Mouse (Mus musculus) layer of hippocampus, adult 2 months (tissue): ENCODE data around the gene Btf3. TPM values are rescaled to one million over a fixed set of nuclear protein-coding genes. Genes with fewer than 3 reads are reported as not detected.

Experiments
- DNase-seq, 2 experiments: peaks; one replicate each; pipeline ENCODE4 v3.0.0; 2022; ENCODE audit warnings: low spot score in 2 of 2
- H3K27ac ChIP-seq: fragments of 200-600 bp; 2 replicates; pipeline ENCODE4 v1.8.1; 2022
- H3K4me3 ChIP-seq: fragments of 200-600 bp; 2 replicates; pipeline ENCODE4 v1.8.1; 2022; ENCODE audit warnings: mild to moderate bottlenecking
- CTCF ChIP-seq: fragments of 200-600 bp; conservative IDR thresholded peaks from 2 replicates; pipeline ENCODE4 v1.8.1; 2022; ENCODE audit warnings: antibody characterized with exemption, mild to moderate bottlenecking, moderate library complexity
- total RNA-seq, 2 experiments: library from RNA; stranded (reverse); gene quantifications; 2 replicates each; pipeline ENCODE4 v1.2.3; 2021

Btf3 gene
- total RNA-seq, 2 experiments from 2014 or later, result 198 TPM

DNA sequence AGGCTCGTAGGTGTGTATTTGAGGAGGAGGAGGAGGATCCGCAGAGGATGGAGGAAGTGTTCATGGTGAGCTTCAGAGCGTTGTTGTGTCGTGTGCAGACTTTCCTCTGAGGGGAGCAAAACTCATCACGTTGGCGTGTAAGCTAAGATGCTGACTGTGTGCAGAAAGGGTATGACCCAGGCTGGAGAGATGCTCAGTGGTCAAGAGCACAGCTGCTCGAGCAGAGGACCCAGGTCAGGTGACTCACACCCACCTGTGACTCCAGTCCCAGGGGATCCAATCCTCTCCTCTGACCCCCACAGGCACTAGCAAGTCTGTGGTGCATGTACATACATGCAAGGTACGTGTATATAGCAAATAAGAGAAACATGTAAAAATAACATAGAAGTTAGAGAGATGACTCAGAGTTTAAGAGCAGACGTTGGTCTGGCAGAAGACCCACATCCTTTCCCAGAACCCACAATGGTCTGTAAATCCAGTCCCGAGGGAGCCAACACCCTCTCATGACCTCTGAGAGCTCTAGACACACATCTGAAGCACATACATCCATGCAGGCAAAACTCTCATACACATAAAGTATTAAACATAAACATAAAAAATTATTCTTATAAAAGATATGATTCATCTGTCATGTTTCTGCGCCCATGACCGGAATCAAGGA, 35.7 kb downstream of the Btf3 start:
- DNase-seq, result no peak
- Histone ChIP-seq H3K4me3 (no peak overlapping the region), H3K27ac (no peak overlapping the region)
- TF ChIP-seq CTCF, result no peak

DNA sequence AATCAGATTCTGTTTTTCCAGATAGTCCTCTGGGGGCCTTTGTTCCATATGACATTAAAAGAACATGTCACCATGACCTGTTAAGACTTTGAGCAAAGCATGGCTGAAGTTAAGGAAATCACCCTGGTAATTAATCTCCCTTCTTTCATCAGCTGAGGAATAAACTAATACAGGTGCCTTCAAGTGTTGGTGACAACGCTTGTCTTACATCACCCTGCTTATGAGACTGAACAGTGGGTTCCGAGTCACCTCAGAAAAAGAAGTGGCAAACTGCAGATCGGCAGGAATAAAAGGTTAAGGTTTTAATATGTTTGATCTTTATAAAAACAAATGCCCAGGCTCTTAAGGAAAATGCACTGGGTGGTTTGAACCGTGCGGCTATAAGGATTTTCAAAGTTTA, 37.1 kb downstream of the Btf3 start, which contains the start of gene Gm21976:
Gene Gm21976, plus strand, starts transcription at position 202 of the 400 bp plus-strand sequence.
- no peak for DNase-seq
- no peak within 1 kb of the TSS for H3K27ac ChIP-seq
- no peak for TF ChIP-seq CTCF
- H3K4me3 ChIP-seq, result no peak within 1 kb of the TSS

DNA sequence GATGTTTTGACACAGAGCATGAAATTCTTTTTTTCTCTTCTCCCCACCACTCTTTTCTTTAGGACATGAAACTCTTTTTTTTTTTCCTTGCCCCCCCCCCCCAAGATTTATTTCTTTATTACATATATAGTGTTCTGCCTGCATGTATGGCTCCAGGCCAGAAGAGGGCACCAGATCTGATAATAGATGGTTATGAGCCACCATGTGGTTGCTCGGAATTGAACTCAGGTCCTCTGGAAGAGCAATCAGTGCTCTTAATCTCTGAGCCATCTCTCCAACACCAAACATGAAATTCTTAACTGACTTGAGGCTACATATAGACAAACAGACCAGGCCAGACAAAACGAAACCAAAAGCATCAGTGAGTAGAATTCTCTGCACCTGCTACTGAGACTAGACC, 39.3 kb downstream of the Btf3 start:
- DNase-seq, result no peak
- TF ChIP-seq CTCF, result no peak
- no peak overlapping the region for H3K27ac ChIP-seq
- H3K4me3 ChIP-seq, result no peak overlapping the region

DNA sequence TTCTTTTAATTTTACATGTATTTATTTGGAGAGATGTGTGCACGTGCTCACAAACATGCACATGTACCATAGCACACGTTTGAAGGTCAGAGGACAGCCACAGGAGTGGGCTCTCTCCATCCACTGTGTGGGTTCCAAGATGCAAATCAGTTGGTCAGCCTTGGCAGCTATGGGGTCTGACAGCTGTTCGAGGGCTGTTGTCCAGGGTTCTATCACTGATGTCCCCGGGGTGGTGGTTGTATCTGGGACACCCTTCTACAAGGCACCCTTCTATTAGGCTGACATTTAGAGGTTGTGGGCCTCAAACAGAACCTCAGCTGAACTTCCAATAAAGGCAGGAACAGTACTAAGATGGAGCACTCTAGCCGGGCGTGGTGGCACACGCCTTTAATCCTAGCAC, 40.6 kb downstream of the Btf3 start:
- DNase-seq, result no peak
- no peak for TF ChIP-seq CTCF
- Histone ChIP-seq H3K27ac (no peak overlapping the region), H3K4me3 (no peak overlapping the region)

DNA sequence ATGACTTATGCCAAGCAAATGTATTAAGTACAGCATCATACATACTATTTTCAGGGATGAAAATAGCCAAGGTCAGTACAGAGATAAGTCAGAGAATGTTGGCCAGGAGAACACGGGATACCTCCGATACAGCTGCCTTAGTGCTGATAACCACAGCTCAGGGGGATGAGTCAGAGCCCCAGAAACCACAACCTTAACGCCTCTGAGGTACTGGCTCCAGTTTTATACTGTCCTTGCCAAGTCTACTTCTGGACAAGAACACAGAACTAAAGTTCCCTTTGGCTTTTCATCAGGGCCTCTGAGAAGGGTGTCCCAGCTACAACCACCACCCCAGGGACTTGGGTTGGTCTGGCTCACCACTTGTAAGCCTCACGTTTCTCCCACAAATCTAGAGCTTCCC, 41.2 kb downstream of the Btf3 start:
- Histone ChIP-seq H3K4me3 (no peak overlapping the region), H3K27ac (no peak overlapping the region)
- DNase-seq, result no peak
- no peak for TF ChIP-seq CTCF

DNA sequence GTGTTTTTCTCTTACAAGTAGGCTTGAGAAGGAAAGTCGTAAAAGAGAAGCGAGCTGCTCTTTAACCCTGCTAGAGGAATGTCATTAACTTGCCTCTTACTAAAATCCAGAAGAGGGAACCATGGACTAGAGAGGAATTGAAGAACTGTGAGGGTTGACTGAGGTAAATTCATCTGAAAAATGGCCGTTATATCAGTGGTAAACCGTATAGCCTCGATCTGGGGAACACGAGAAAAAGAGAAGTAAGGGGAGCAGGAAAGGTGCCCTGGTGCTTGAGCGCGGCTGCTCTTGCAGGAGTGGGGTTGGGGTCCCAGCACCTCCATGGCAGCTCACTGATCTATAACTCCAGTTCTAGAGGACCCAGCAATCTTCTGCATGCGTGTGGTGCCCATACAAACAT, 42.8 kb downstream of the Btf3 start:
- H3K27ac ChIP-seq, result no peak overlapping the region
- no peak for DNase-seq
- no peak for TF ChIP-seq CTCF
- no peak overlapping the region for H3K4me3 ChIP-seq

DNA sequence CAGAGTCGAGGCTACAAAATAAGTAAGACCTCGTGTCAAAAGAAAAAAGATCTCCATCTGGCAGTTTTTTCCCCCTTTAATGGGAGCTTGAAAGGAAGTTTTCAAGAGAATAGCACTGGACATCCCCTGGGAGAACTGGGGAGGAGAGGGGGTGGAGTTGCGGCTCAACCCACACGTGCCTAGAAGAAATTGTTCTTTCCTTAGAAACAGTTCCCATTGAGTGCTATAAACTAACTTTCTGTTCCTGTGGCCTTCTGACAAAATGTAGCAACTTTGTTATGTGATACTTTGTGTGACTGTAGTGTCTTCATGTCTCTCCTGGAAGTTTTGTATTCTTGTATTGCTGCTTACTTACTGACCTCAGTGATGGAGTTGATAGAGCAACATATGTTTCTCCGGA, 52.7 kb downstream of the Btf3 start:
- TF ChIP-seq CTCF, result no peak
- Histone ChIP-seq H3K4me3 (peak overlapping the region; percentile 78), H3K27ac (no peak overlapping the region)
- DNase-seq, result no peak

DNA sequence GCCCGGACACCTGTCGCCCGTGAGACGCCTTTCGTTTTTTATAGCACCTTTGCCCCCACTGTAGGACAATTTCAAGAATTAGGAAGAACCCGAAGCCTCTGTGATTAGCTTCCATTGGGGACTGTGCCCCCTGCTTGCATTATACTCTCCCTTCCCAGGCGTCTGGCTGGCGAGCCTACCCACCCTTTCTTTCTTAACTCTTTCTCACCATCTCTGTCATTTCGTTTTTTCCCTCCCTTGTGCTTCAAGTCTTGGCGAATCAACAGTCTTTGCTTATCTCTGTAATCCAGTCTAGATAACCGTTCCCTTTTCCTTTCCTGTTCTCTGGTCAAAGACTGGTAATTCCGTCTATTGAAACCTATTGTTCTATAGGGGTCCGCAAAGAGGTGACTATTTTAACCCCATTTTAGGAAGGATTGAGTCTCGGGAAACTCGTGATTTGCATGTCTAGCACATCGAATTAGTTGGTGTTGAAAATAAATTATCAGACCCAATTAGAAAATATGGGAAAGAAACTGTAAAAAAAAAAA, 53.3 kb downstream of the Btf3 start:
- DNase-seq, result no peak
- Histone ChIP-seq H3K4me3 (peak overlapping the region; percentile 78), H3K27ac (peak overlapping the region; percentile 94)
- TF ChIP-seq CTCF, result no peak

DNA sequence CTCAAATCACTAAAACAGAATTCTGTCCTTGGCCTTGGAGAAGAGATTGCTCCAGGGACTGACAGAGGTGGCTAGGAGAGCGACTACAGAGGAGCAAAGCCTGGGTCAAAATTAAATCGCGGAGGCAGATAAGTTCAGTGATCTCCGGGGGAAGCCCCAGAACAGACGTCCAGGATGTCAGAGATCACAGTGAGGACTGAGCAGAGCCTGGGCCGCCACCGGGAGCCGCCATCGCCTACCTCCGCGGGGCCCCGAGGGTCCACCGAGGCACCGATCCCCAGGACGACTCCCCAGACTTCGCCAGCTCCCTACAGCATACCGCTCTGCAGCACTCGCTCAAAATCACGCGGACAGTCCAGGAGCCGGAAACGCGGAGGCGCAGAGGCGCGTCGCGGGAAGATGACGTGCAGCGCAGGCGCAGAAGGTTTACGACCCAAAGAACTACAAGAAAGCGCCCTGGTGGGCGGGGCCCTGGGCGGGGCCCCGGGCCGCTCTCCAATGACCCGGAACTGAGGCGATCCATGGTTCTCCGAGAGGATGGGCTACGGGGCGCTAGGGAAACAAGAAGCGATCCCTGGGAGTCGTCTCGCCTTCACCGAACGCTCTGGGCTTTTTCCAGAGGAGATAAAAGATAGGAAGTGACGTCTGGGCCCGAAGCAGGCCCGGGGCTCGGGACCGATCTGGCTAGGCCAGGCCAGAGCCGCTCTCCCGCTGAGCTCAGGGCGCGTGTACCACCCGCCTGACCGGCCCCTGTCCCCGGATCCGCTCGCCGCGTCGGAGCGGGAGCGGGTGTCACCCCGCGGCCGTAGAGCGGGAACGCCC, 54.0 kb downstream of the Btf3 start, which contains the start of the genes Utp15 and Ankra2:
Gene Utp15, minus strand, starts transcription at position 406 of the 822 bp plus-strand sequence.
Gene Ankra2, plus strand, starts transcription at position 439 of the 822 bp plus-strand sequence.
- H3K27ac ChIP-seq, result peak within 1 kb of the TSS; percentile 94
- DNase-seq, result peak; percentile 97 to 100
- H3K4me3 ChIP-seq, result peak within 1 kb of the TSS; percentile 78
- TF ChIP-seq CTCF, result no peak

Other genes starting within 250 kb of the Btf3 start
- gene Arhgef28, start 110.6 kb downstream of the Btf3 start, total RNA-seq, result 100 to 1,000 TPM; 103 to 110 TPM
- gene Utp15, start 54.0 kb downstream of the Btf3 start, total RNA-seq, result 10 to 100 TPM; 21.5 to 22.5 TPM
- gene Ankra2, start 53.9 kb downstream of the Btf3 start, total RNA-seq, result 10 to 100 TPM; 50.0 to 50.4 TPM
- gene Gm21976, start 37.1 kb downstream of the Btf3 start, total RNA-seq, result not detected
- gene Foxd1, start 37.2 kb upstream of the Btf3 start, total RNA-seq, result 1 to 10 TPM in 1 of 2 experiments, under 1 TPM in 1; 0.69 to 1.2 TPM
- gene Gm10320, start 175.0 kb upstream of the Btf3 start, total RNA-seq, result not detected